Mouse (Mus musculus): ENCODE results near the gene Smu1.
"Not testable (repeated sequence)": the region's sequence is repeated elsewhere in the genome, so short reads cannot be mapped to it uniquely, and the experiment has no call there.

Smu1 gene

DNA sequence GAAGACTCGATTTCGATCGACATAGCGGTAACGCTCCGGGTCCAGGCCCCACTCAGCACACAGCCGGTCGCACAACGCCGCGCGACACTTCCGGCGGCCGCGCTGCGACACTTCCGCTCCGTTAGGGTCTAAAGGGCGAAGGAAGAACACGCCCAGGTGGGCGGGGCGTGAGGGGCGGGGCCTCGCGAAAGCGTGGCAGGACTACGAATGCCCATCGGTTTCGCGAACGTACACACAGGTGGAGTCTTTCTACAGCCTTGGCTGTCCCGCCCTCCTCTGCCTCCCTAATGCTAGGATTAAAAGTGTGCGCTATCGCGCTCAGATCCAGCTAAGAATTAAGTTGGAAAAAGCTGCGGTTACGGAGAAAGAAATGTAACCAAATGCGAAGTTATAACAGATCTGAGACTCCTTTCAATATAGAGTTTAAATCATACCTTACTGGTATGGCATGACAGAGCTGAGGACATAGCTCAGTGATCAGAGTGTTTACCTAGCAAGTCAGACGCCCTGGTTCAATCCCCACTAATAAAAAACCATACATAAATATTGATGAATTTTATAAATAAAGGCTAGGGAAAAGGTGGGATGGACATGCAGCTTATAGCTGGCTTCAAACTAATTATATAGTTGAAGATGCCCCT lies at the start of gene Smu1:
Gene Smu1 (minus strand): TSS at position 144 of the 641 bp plus-strand sequence.
- in situ Hi-C loops (cut with MboI; ENCODE audit: low sequenced_read_pairs) = no loop called here

DNA sequence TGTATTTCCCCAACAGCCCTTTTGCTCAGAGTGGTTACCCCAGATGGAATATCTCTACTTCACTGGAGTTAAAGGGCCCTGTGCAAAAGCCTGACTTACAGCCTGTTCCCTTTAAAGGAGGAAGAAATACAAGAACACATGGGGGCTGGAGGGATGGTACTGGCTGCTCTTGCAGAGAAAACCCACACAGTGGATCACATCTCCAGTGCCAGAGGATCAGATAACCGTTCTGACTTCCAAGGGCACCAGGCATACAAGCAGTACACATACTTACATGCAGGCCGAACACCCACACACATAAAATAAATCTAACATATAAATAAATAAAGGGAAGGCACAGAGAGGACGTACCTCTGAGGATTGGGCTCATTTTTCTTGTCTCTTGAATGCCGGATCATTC lies 49.7 kb upstream of the Smu1 start:
- in situ Hi-C loops (cut with MboI; ENCODE audit: low sequenced_read_pairs) = no loop called here

DNA sequence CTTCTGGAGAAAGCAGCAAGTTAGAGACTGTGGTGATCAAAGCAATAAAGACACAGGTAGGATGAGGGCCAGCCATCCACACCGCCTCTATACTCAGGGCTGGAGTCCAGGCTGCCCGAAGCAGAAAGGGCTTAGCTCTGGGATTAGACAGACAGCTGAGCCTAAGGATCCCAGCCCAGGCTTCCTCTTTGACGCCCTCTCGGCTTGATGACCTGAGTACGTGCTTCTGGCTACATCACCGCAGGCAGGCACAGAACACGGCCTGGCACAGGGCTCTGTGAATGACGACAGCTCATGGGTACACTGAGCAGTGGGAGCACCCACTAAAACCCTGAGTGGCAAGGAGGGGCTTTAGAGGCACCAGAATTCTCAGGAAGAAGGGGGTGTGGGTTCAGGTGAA lies 47.7 kb upstream of the Smu1 start:
- in situ Hi-C loops (cut with MboI; ENCODE audit: low sequenced_read_pairs) = no loop called here

- in situ Hi-C loops (cut with MboI; ENCODE audit: low sequenced_read_pairs) = no loop called here
Measured at GRCm38 (mm10) chr4:40802787-40803186, 45.1 kb upstream of the Smu1 start.

- in situ Hi-C loops (cut with MboI; ENCODE audit: low sequenced_read_pairs) = no loop called here
Measured at GRCm38 (mm10) chr4:40801908-40802307, 44.2 kb upstream of the Smu1 start.

GRCm38 (mm10) chr4:40800873-40801272 lies 43.1 kb upstream of the Smu1 start:
- in situ Hi-C loops (cut with MboI; ENCODE audit: low sequenced_read_pairs) = no loop called here

DNA sequence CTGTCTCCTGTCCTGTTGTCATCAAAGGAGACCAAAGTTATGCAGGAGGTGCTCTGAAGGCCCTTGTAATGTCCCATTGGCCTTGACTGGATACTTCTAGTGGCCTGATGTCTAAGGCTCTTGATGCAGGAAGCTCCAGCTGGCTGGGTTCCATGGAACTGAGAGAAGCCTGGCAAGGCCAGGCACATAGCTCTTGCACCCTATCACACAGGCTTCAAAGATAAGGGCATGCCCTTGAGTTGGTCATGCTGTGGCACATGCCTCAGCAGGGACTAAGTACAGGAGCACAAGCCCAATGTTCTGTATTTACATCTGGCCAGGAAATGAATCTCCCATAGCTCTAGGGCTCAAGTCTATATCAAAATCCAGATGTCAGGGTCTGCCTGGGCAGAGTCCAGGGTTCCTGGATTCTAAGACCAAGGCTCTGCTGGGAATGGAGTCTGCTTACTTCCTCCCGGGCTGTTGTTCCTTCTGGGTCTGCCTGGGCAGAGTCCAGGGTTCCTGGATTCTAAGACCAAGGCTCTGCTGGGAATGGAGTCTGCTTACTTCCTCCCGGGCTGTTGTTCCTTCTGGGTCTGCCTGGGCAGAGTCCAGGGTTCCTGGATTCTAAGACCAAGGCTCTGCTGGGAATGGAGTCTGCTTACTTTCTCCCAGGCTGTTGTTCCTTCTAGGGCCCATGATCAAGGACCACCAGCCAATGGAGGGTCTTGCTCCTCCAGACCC lies 41.3 kb upstream of the Smu1 start:
- in situ Hi-C loops (cut with MboI; ENCODE audit: low sequenced_read_pairs) = not testable (repeated sequence)

DNA sequence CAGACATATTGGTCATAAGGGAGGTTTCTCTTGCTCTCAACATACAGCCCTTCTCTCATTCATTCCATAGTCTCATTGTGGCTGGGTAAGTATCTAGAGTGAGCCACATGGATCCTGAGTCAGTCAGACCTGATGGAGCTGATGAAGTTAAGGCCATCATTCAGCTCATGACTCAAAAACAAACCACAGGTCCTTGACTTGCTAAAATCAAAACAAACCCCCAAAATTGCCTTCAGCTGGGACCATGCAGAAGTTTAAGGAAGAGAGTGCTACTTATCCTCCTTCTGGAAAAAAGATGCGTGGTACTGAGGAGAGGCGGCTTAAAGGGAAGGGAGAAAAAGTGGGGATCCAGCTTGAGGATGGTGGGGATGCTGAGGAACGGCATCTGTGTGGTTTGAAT lies 38.0 kb upstream of the Smu1 start:
- in situ Hi-C loops (cut with MboI; ENCODE audit: low sequenced_read_pairs) = no loop called here

GRCm38 (mm10) chr4:40794320-40794719 lies 36.6 kb upstream of the Smu1 start:
- in situ Hi-C loops (cut with MboI; ENCODE audit: low sequenced_read_pairs) = no loop called here

GRCm38 (mm10) chr4:40791176-40791575 lies 33.5 kb upstream of the Smu1 start:
- in situ Hi-C loops (cut with MboI; ENCODE audit: low sequenced_read_pairs) = no loop called here

DNA sequence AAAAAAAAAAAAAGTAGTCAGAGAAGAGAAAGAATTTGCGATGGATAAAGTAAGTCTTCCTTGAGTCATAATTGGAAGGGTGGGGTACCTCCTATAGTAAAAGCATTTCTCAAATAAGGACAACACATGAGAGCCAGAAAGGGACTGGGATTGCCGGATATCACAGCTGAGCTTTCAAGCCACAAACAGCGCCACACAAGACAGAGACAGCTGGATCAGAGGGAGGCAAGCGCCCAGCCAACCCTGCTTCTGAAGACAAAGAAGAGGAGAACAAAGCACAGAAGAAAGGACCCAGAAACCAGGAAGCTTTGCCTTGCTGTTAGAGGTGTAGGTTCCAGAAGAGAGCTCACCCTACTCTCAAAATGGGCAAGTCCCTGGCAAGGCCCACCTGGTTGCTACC lies 28.9 kb upstream of the Smu1 start:
- in situ Hi-C loops (cut with MboI; ENCODE audit: low sequenced_read_pairs) = no loop called here

DNA sequence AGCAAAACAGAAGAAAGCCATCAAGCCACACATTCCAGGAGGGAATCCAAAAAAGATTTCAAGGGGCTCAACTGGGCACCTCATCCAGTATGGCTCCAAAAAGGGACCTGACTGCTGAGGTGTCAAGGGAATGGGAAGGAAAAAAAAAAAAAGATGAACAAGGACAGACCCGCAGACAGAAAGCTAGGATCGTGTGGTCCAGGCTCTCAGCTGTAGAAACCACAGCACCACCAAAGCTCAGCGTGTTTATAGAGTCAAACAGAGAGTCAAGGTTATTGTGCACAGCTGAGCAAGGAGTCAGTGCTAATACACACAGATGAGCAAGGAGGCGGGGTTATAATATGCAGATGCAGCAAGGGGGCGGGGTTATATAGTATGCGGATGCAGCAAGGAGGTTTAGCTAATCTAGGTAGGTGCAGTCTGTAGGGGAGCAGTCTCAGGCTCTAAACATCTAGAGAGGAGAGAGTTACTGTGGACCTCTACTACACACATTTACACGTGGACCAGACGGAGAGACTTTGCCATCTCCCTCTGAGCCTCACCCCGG lies 28.0 kb upstream of the Smu1 start:
- in situ Hi-C loops (cut with MboI; ENCODE audit: low sequenced_read_pairs) = no loop called here

- in situ Hi-C loops (cut with MboI; ENCODE audit: low sequenced_read_pairs) = no loop called here
Measured at GRCm38 (mm10) chr4:40784556-40785169, 26.9 kb upstream of the Smu1 start.

- in situ Hi-C loops (cut with MboI; ENCODE audit: low sequenced_read_pairs) = no loop called here
Measured at GRCm38 (mm10) chr4:40783049-40783448, 25.3 kb upstream of the Smu1 start.

- in situ Hi-C loops (cut with MboI; ENCODE audit: low sequenced_read_pairs) = no loop called here
Measured at GRCm38 (mm10) chr4:40781797-40782495, 24.2 kb upstream of the Smu1 start.

DNA sequence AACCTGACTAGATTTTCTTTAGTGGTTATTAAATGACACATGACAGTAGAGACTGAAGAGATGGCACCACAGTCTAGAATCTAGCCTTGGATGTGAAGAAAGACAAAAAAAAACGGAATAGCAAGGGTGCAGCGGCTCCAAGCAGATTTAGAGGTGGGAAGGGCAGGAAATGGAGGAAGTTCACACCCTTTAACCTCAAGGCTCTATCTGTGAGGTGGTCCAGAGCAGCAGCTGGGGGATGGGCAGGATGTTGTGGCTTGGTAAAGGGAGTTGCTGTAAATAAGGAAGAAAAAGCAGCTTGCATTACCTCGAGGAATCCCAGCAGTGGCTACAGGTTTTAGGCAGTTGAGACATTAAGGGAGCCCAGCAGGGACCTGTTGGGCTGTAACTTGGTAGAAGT lies 23.4 kb upstream of the Smu1 start:
- in situ Hi-C loops (cut with MboI; ENCODE audit: low sequenced_read_pairs) = no loop called here

GRCm38 (mm10) chr4:40778656-40779055 lies 20.9 kb upstream of the Smu1 start:
- in situ Hi-C loops (cut with MboI; ENCODE audit: low sequenced_read_pairs) = no loop called here

DNA sequence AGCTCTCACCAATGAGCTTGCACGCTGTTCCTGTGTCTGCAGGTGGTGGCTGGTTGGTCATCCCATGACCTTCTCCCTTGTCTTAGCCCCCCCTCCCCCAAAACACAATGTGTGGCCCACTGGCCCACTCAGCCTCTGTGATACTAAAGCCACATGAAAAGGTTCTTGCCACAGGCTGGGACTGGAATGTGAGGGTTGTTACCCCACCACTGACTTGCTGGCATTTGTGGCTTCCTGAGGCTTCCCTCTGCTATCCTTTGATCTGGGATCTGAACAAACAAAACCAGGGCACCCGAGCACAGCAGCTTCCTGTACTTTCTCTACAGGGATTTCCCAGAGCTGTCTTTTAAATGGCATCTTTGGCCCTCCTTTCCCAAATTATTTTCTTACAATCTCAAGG lies 19.4 kb upstream of the Smu1 start:
- in situ Hi-C loops (cut with MboI; ENCODE audit: low sequenced_read_pairs) = no loop called here

GRCm38 (mm10) chr4:40776416-40776815 lies 18.7 kb upstream of the Smu1 start:
- in situ Hi-C loops (cut with MboI; ENCODE audit: low sequenced_read_pairs) = no loop called here

GRCm38 (mm10) chr4:40774279-40775259 lies 16.8 kb upstream of the Smu1 start:
- in situ Hi-C loops (cut with MboI; ENCODE audit: low sequenced_read_pairs) = loop anchor here (5.0 kb wide), 1 partner anchor 133 kb away; no protein-coding TSS in a partner anchor
